Mouse (Mus musculus) heart, embryonic 10.5 days (tissue): ENCODE results near the gene Htr2a. TPM values are rescaled to one million over a fixed set of nuclear protein-coding genes. Genes with fewer than 3 reads are reported as not detected.

Experiments used
- DNase-seq: peaks from one replicate; pipeline ENCODE4 v3.0.0-alpha.2; 2017; ENCODE audit warnings: low spot score
- H3K27ac ChIP-seq: fragments of 300-500 bp; sonication (generic); 2 replicates; pipeline ENCODE4 v1.5.1; 2016; ENCODE audit warnings: mild to moderate bottlenecking
- H3K27me3 ChIP-seq: fragments of 300-500 bp; sonication (generic); 2 replicates; pipeline ENCODE4 v1.6.1; 2016; ENCODE audit warnings: mild to moderate bottlenecking; ENCODE audit not compliant: poor library complexity, insufficient read depth, severe bottlenecking
- H3K36me3 ChIP-seq: fragments of 300-500 bp; sonication (generic); 2 replicates; pipeline ENCODE4 v1.6.1; 2016; ENCODE audit warnings: mild to moderate bottlenecking, moderate library complexity
- H3K4me1 ChIP-seq: fragments of 300-500 bp; sonication (generic); 2 replicates; pipeline ENCODE4 v1.6.1; 2016; ENCODE audit warnings: mild to moderate bottlenecking
- H3K4me3 ChIP-seq: fragments of 300-500 bp; sonication (generic); 2 replicates; pipeline ENCODE4 v1.5.1; 2016; ENCODE audit warnings: mild to moderate bottlenecking, moderate library complexity
- H3K9me3 ChIP-seq: fragments of 300-500 bp; sonication (generic); 2 replicates; pipeline ENCODE4 v1.6.1; 2016; ENCODE audit warnings: mild to moderate bottlenecking, moderate library complexity
- WGBS: fragments of 180-500 bp; shearing (Covaris S2); methylation state at CpG from one replicate; pipeline ENCODE4 v1.1.7; 2016; 5-methylcytosine and 5-hydroxymethylcytosine counted together
- polyA plus RNA-seq: library from polyadenylated mRNA; unstranded; fragments of >200 nt; fragmentation: Nextera tagmentation; extraction: Ambion mirVana; gene quantifications from 2 replicates; pipeline ENCODE4 v1.2.1, GENCODE M21; 2016

Gene Htr2a
- polyA plus RNA-seq, 1 experiment from 2014 or later, result 0.20 TPM

DNA sequence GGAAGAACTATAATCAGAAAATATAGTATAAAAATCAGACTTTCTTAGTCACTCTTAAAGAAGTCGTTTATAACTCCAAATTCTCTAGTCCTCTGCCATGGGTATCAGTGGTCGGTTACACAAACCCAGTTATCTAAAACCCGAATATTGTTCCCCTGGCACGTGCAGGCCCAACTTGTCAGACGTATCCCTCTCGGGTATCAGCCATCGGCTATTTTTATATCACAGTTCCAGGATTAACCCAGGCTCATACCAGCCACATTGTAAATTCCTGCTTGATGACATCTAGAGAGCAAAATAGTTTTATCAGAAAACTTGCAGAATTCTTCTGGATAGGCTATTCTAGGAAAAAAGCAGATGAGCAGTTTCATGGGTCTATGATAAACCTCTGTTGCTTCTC, 16.6 kb downstream of the Htr2a start:
- Histone ChIP-seq H3K4me1 (peaks cover 18% of the 10 kb centered on the region), H3K27ac (peak overlapping the region; percentile 47; the same call in 1 of the 2 replicates), H3K27me3 (no peaks in the 10 kb centered on the region), H3K36me3 (no peaks in the 10 kb centered on the region), H3K9me3 (no peaks in the 10 kb centered on the region), H3K4me3 (no peak overlapping the region)
- WGBS, result 36% methylated on average over 7 of the region's 7 CpGs
- no peak for DNase-seq

DNA sequence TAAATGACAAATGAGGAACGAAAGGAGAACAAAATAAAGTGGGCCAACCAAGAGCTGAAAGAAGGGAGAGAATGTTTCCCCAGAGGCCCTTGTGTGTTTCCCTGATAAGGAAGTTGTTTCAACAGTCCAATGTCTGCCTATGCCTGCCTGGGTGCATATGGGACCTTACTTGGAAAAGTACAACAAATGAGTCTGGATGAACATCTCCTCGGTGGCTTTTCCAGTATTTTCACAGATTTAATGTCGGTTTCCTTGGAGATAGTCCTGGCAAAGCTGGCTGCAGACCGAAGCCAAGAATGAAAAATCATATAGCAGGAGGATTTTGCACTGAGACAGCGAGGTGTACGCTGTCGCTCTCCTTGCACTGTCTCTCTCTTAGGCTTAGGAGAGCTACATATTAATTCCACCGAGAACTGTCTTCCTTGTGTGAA, 18.8 kb downstream of the Htr2a start:
- H3K27me3 ChIP-seq, result no peaks in the 10 kb centered on the region
- no peaks in the 10 kb centered on the region for H3K9me3 ChIP-seq
- no peak for DNase-seq
- peaks cover 13% of the 10 kb centered on the region; the same call in 1 of the 2 replicates for H3K4me1 ChIP-seq
- H3K4me3 ChIP-seq, result no peak overlapping the region
- WGBS, result 79% methylated on average over 8 of the region's 8 CpGs
- no peaks in the 10 kb centered on the region for H3K36me3 ChIP-seq
- H3K27ac ChIP-seq, result no peak overlapping the region

DNA sequence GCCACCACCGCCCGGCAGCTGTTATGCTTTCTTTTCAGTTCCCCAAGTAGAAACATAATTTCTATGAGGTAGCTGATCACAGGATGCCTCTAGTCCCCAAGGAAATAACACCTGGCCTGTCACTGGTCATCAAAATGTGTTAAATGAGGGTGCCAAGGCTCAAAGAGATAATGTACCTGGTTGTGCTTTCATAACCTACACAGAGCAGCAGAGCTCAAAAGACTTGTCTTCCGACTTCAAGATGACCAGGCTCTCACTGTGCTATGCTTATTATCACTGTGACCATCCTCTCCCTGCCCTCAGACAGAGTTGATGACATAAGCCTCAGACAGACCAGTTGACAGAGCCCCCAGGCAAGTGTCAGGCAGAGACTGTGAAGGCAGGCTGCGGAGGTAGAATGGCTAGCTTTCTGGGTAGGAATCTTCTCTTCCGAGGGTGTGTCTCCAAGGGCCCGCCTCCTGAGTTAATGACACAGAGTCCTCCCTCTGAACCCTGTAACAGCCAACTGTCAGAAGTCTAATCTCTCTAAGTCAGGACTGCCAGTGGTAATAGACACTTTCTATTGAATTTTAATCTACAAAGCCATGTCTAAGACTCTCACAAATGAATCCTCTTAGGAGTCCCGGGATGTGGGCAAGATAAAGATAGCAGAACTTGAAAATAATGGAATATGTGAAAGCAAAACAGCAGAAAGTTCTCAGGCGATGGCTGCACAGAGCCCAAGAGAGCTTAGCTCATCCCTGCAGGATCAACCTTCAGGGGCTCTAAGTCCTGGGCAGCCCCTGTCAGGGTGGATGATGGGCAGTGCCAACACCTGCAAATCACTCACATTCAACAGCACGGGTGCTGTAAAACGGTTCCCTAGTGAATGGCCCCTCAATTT, 31.7 kb downstream of the Htr2a start:
- WGBS, result 59% methylated on average over 10 of the region's 10 CpGs
- H3K4me1 ChIP-seq, result peaks cover 18% of the 10 kb centered on the region
- H3K27ac ChIP-seq, result no peak overlapping the region
- H3K4me3 ChIP-seq, result no peak overlapping the region
- no peaks in the 10 kb centered on the region for H3K27me3 ChIP-seq
- H3K9me3 ChIP-seq, result no peaks in the 10 kb centered on the region
- H3K36me3 ChIP-seq, result no peaks in the 10 kb centered on the region
- no peak for DNase-seq

DNA sequence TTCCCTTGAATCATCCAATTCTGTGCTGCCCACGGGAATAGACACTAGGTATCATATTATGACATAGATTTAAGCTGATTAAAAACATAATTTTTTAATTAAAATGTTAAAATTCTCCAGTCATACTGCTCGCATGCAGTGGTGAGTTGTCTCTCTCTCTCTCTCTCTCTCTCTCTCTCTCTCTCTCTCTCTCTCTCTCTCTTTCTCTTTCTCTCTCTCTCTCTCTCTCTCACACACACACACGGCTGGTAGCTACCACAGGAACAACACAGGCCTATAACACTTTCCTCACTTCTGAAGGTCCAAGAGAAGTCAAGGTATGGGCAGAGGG, 32.3 kb downstream of the Htr2a start:
- Histone ChIP-seq H3K27me3 (no peaks in the 10 kb centered on the region), H3K36me3 (no peaks in the 10 kb centered on the region), H3K9me3 (no peaks in the 10 kb centered on the region), H3K4me3 (no peak overlapping the region), H3K27ac (no peak overlapping the region), H3K4me1 (peaks cover 24% of the 10 kb centered on the region)
- 78% methylated on average over 3 of the region's 3 CpGs for WGBS
- DNase-seq, result no peak

DNA sequence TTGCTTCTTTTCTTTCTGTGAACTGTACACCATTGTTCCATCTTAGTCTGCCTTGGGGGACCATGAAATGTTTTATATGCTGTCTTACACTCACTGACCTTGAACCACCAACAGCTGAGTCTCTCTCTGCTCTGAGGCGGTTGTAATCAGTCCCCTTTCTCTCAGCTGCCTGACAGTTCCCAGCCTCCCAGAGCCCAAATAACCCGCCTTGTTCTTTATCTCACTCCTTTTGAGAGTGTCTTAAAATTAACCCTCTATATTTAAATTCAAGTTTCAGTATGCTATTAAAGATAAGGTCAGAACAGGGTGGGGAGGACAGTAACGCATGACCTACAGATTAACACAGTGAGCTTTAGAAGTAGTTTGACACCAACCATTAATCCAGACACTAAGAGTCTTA, 32.9 kb downstream of the Htr2a start:
- WGBS, result 32% methylated on average over 3 of the region's 3 CpGs
- DNase-seq, result no peak
- H3K36me3 ChIP-seq, result no peaks in the 10 kb centered on the region
- H3K4me1 ChIP-seq, result peaks cover 29% of the 10 kb centered on the region
- no peaks in the 10 kb centered on the region for H3K9me3 ChIP-seq
- H3K4me3 ChIP-seq, result no peak overlapping the region
- H3K27me3 ChIP-seq, result no peaks in the 10 kb centered on the region
- H3K27ac ChIP-seq, result no peak overlapping the region

DNA sequence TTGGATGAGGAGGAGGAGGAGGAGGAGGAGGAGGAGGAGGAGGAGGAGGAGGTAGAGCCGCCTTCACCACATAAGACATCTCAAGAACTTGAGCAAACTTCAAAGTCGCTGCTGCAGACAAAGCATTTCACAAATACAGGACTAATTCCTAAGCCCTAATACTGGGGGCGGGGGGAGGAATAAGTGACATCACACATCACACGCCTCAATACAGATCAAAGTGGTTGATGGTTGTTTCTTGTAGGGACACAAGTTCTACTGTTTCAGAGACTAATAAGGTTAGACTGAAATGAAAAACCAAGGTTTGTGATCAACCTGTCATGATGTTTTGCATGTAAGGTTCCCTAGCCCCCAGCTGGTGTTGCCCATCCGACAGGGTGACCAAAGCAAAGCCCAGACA, 39.2 kb downstream of the Htr2a start:
- Histone ChIP-seq H3K27ac (no peak overlapping the region), H3K4me3 (no peak overlapping the region), H3K27me3 (no peaks in the 10 kb centered on the region), H3K9me3 (no peaks in the 10 kb centered on the region), H3K36me3 (no peaks in the 10 kb centered on the region), H3K4me1 (peaks cover 13% of the 10 kb centered on the region)
- no peak for DNase-seq
- 83% methylated on average over 5 of the region's 5 CpGs for WGBS

DNA sequence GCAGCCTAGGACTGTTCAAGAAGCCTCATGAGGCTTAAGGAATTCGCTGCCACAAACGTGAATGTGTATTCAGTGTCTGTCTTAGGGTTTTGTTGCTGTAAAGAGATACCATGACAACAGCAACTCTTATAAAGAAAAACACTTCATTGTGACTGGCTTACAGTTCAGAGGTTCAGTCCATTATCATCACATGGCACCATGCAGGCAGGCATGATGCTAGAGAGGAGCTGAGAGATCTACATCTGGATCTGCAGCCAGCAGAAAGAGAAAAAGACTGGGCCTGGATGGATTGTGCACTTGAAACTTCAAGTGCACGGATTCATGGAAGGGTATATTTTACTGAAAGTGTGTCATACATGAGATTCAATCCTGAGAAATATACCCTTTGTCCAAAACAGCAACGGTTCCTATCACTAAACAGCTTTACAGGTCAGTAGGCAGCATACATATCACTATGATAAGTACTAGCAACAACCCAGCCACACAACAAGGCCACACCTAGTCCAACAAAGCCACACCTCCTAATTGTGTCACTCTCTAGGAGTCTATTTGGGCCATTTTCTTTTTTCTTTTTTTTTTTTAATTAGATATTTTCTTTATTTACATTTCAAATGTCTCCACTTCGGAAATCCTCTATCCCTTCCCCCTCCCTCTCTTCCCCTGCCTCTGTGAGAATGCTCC, 43.8 kb downstream of the Htr2a start:
- Histone ChIP-seq H3K27me3 (no peaks in the 10 kb centered on the region), H3K36me3 (no peaks in the 10 kb centered on the region), H3K4me1 (no peaks in the 10 kb centered on the region), H3K27ac (no peak overlapping the region), H3K9me3 (no peaks in the 10 kb centered on the region), H3K4me3 (no peak overlapping the region)
- WGBS, result 75% methylated on average over 5 of the region's 5 CpGs
- no peak for DNase-seq

DNA sequence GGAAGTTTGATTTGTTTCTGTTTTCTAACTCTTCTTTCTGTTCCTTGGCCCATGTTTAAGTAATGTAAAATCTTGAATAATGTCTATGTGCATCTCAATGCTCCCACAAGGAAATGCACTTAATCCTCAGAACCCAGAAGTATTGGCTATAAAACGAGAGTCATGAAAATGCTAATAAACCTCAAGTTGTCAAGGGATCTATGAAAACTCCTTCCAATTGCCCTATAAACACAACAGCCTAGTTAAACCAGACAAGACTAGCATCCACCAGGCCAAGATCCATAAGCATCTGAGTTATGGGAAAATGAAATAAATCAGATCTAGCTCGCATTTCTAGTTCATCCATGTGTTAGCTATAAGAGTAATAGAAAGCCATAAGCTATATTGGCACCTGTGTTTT, 51.3 kb downstream of the Htr2a start:
- 89% methylated on average over 2 of the region's 2 CpGs for WGBS
- H3K4me1 ChIP-seq, result no peaks in the 10 kb centered on the region
- DNase-seq, result no peak
- no peak overlapping the region for H3K27ac ChIP-seq
- no peaks in the 10 kb centered on the region for H3K27me3 ChIP-seq
- H3K4me3 ChIP-seq, result no peak overlapping the region
- no peaks in the 10 kb centered on the region for H3K9me3 ChIP-seq
- H3K36me3 ChIP-seq, result no peaks in the 10 kb centered on the region

DNA sequence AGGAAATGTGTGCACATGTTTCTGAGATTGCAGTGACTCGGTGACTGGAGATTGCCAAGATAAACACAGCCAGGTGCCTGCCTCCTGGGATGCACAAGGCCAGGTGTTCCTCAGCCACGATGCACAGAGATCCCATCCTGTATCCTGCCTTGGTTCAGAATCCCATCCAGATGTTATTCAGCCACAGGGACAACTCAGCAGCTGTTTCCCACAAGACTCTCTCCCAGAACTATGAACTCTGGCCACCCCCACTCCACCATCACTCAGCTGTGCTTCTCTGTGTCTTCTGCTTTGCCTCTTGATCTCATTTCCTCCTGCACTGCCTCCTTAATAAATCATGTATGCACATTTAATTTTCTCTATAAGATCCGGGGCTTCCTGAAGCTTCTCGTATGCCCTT, 56.1 kb downstream of the Htr2a start:
- 74% methylated on average over 4 of the region's 4 CpGs for WGBS
- H3K4me1 ChIP-seq, result no peaks in the 10 kb centered on the region
- no peak overlapping the region for H3K4me3 ChIP-seq
- no peaks in the 10 kb centered on the region for H3K27me3 ChIP-seq
- H3K27ac ChIP-seq, result no peak overlapping the region
- no peaks in the 10 kb centered on the region for H3K9me3 ChIP-seq
- no peak for DNase-seq
- H3K36me3 ChIP-seq, result no peaks in the 10 kb centered on the region

DNA sequence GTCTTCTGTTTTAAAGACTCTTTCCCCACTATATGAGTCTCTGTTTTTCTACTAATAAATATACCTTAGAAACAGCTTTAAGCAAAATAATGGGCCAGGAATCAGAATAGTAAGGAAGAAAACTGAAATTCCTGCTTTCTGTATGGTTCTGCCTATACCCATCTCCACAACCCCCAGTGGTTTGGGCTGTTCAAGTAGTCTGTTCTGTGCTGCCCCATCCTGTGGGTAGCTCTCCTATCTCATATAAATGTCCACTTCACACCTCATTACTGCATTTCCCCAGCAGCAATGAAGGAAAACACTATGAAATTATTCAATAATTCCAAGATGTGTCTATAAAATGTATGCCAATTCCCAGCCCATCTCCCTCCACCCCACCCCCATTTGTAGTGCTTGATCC, 56.8 kb downstream of the Htr2a start:
- no peaks in the 10 kb centered on the region for H3K27me3 ChIP-seq
- H3K36me3 ChIP-seq, result no peaks in the 10 kb centered on the region
- no peak for DNase-seq
- no peak overlapping the region for H3K4me3 ChIP-seq
- no peaks in the 10 kb centered on the region for H3K4me1 ChIP-seq
- no peaks in the 10 kb centered on the region for H3K9me3 ChIP-seq
- no peak overlapping the region for H3K27ac ChIP-seq

DNA sequence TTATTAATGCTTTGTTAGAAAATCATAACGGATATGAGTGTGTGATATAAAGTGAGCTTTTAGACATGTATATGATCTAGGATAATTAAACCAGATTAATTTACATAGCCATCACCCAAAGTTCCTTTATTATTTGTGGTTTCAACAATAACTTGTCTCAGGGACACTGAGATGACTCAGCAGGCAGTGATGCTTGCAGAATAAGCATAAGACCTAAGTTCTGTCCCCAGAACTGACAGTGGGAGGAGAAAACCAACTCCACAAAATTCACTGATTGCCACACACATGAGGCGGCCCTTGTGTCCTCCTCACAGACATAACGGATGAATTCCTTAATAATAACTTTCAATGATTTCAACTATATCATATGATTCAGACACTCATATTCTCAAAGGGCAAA, 58.6 kb downstream of the Htr2a start:
- 83% methylated on average over 3 of the region's 3 CpGs for WGBS
- no peak overlapping the region for H3K27ac ChIP-seq
- H3K9me3 ChIP-seq, result no peaks in the 10 kb centered on the region
- no peaks in the 10 kb centered on the region for H3K36me3 ChIP-seq
- H3K27me3 ChIP-seq, result no peaks in the 10 kb centered on the region
- no peaks in the 10 kb centered on the region for H3K4me1 ChIP-seq
- no peak overlapping the region for H3K4me3 ChIP-seq
- no peak for DNase-seq

DNA sequence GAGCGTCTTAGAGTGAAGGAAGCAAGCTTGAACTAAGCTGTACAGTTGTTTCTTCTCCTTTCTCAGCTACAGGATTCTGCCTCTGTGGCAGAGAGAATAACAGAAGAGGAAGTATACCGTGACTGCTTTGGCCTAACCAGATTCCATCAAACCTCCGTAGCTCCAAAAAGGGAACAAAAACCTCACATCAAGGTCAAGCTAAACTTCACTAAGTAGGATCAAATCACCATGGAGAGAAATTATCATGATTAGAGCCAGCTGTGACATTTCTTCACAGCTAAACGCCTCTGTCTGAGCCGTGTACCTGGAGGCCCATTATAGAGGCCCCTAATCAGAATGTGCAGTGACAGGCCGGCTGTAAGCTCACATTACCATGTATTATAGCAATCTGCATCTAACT, 63.3 kb downstream of the Htr2a start:
- H3K4me3 ChIP-seq, result no peak overlapping the region
- WGBS, result 63% methylated on average over 6 of the region's 6 CpGs
- H3K4me1 ChIP-seq, result no peaks in the 10 kb centered on the region
- H3K9me3 ChIP-seq, result no peaks in the 10 kb centered on the region
- H3K27me3 ChIP-seq, result no peaks in the 10 kb centered on the region
- DNase-seq, result peak; percentile 25
- H3K36me3 ChIP-seq, result no peaks in the 10 kb centered on the region
- H3K27ac ChIP-seq, result no peak overlapping the region

DNA sequence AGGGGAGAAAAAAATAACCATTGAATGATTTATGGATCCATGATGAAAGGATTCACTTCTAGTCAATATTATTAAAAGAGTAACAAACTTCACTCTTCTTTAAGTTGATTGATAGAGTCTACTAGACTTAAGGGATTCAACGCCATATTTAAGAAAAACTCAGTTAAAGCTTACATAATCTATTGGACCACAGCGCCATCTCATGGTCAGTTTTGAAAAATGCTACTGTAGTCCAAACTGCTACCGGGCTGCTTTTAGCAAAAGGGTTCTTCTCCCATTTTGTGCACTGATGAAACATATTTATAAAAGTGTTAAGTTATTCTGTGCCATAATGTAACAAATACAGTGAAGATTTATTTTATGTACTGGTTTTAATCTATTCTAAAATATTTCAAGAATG, 68.4 kb downstream of the Htr2a start:
- DNase-seq, result peak; percentile 17
- WGBS, result 25% methylated on average over 3 of the region's 3 CpGs

More for the DNA sequence above, 68.4 kb downstream of the Htr2a start:
- Histone ChIP-seq H3K36me3 (no peaks in the 10 kb centered on the region), H3K9me3 (no peaks in the 10 kb centered on the region), H3K27ac (no peak overlapping the region), H3K4me1 (no peaks in the 10 kb centered on the region), H3K27me3 (no peaks in the 10 kb centered on the region), H3K4me3 (no peak overlapping the region)
